Mouse (Mus musculus) liver, adult 2 months (tissue): ENCODE measurements around the gene Fis1.

ENCODE experiments used
- CTCF ChIP-seq: fragments of 200-500 bp; IDR thresholded peaks from 2 replicates; pipeline ENCODE4 v1.5.1; 2011; ENCODE audit warnings: low read depth, low read length, control low read depth
- POLR2A ChIP-seq: fragments of 200-500 bp; IDR thresholded peaks from 2 replicates; pipeline ENCODE4 v1.6.1; 2011; ENCODE audit warnings: low read length, control low read depth; ENCODE audit not compliant: insufficient read depth; ENCODE audit errors: extremely low read depth

DNA sequence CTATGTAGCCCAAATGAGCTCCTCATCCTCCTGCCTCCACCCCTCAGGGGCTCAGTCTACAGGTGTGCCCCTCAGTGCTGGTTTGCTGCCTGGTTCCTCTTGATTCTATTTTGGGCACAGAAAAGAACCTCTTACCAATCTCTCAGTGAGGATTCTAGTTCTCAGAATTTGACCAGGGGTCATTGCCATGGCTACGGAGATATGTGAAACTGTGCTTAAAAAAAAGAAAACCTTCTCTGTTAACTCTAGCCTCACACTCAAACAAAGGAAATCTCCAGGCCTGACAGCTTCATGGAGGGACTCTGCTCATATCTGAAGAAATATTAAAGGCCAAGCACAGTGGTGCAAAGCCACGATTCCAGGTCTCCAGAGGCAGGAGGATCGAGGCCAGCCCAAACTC is 10.3 kb upstream of the Fis1 start:
- no peak for TF ChIP-seq POLR2A
- no peak for TF ChIP-seq CTCF
